In genomic region chrX:38772478-38772877, GRCm38 (mm10) we compare ENCODE assay signal across 27 mouse cellular contexts. TPM values are rescaled to one million over a fixed set of nuclear protein-coding genes. Genes with fewer than 3 reads are reported as not detected.
DNase-seq lines count a peak whose midpoint lies in the region; ATAC-seq lines count a peak whose summit lies in the region.
"Had no signal": no experiment of that assay in that cellular context is flagged by ENCODE, and none has a peak within 500 bp of the region (broad histone marks: within the 10 kb centered on the region; RNA-seq: fewer than 3 reads in every experiment).

TSS of gene 6030498E09Rik (plus strand) at chrX:38772671.

- no peaks in the 10 kb centered on the region for H3K27me3 ChIP-seq in heart, embryonic 10.5 days (ENCODE audit: insufficient read depth, poor library complexity, severe bottlenecking)
- H3K27me3 ChIP-seq: embryonic facial prominence, embryonic 12.5 days; limb, embryonic 15.5 days; midbrain, embryonic 15.5 days had no signal

- H3K4me3 ChIP-seq in heart, embryonic 10.5 days, result peak within 1 kb of the TSS; percentile 35; the same call in 1 of the 2 replicates
- H3K4me3 ChIP-seq: embryonic facial prominence, embryonic 12.5 days; limb, embryonic 15.5 days; midbrain, embryonic 15.5 days; myocyte had no signal

- H3K36me3 ChIP-seq in heart, embryonic 10.5 days, result no peaks in the 10 kb centered on the region
- H3K36me3 ChIP-seq: embryonic facial prominence, embryonic 12.5 days; limb, embryonic 15.5 days; midbrain, embryonic 15.5 days had no signal

- ATAC-seq in common myeloid progenitor, adult 5-6 weeks (replicated peaks; ENCODE audit: low read depth, poor library complexity, severe bottlenecking), result peak; percentile 96
- ATAC-seq in hematopoietic stem cell, adult 5-6 weeks (replicated peaks in 1 of 2; ENCODE audit: insufficient read depth in 1 of 2, low FRiP score in 2 of 2, low TSS enrichment in 1 of 2, low read depth in 1 of 2, poor library complexity in 2 of 2, severe bottlenecking in 2 of 2), result peak; percentile 64 to 88
- ATAC-seq: lung, postnatal 0 days; Patski had no signal

- 0 out of 2 replicates have a peak, but pooled peaks cover 4% of the 10 kb centered on the region for H3K4me1 ChIP-seq in heart, embryonic 10.5 days
- H3K4me1 ChIP-seq: embryonic facial prominence, embryonic 12.5 days; limb, embryonic 15.5 days; midbrain, embryonic 15.5 days had no signal

- peak within 1 kb of the TSS; percentile 56; the same call in 1 of the 2 replicates for H3K27ac ChIP-seq in heart, embryonic 10.5 days
- H3K27ac ChIP-seq: embryonic facial prominence, embryonic 12.5 days; limb, embryonic 15.5 days; midbrain, embryonic 15.5 days had no signal

- H3K9me3 ChIP-seq in heart, embryonic 10.5 days, result no peaks in the 10 kb centered on the region
- H3K9me3 ChIP-seq: embryonic facial prominence, embryonic 12.5 days; limb, embryonic 15.5 days; midbrain, embryonic 15.5 days had no signal

- intact Hi-C loops in gastrocnemius, postnatal 36 days (cut with DNase I), result loop anchor here (10.0 kb wide), 1 partner anchor 258 kb away; no protein-coding TSS in a partner anchor
- intact Hi-C loops in left cerebral cortex, postnatal 36 days (cut with DNase I), result no loop called here

- 30% methylated on average over 9 of the region's 9 CpGs for WGBS in heart, embryonic 10.5 days

- DNase-seq in heart, embryonic 10.5 days (ENCODE audit: low spot score), result peak; percentile 79
- DNase-seq in heart, adult 8-10 months (ENCODE audit: low spot score), result no peak
- DNase-seq in 416B (ENCODE audit: low read depth), result peak; percentile 49
- no peak for DNase-seq in gastrocnemius, postnatal 36 days
- DNase-seq in cerebellum, adult 9-10 months, result no peak
- DNase-seq in left cerebral cortex, postnatal 36 days (ENCODE audit: low spot score in 2 of 2), result no peak
- DNase-seq: adrenal gland, postnatal 25 days; cerebellum, adult 11-12 months; gastrocnemius, postnatal 25 days; kidney, adult 11 months; thymus, postnatal 36 days had no signal

RNA-seq across cellular contexts. Expression of gene 6030498E09Rik, which starts in this region (rescaled TPM):
- 3.0 and 3.6 TPM in 2 replicates for polyA plus RNA-seq in heart, embryonic 10.5 days (2016; fragmentation: Nextera tagmentation; extraction: Ambion mirVana)
- not detected for total RNA-seq in heart, adult 8-10 months (2022)
- total RNA-seq in common myeloid progenitor, adult 5-6 weeks (2017), result 1.1 and 3.2 TPM in 2 replicates
- total RNA-seq in hematopoietic stem cell, adult 5-6 weeks (2017), result 1.5 and 7.0 TPM in 2 replicates
- total RNA-seq in gastrocnemius, postnatal 36 days (2021), result not detected
- total RNA-seq in left cerebral cortex, postnatal 36 days (2021), result not detected
- total RNA-seq: adrenal gland, postnatal 25 days; gastrocnemius, postnatal 25 days; layer of hippocampus, adult 18-20 months; layer of hippocampus, postnatal 25 days; left cerebral cortex, postnatal 25 days had no signal
- polyA plus RNA-seq: C2C12; embryonic facial prominence, embryonic 12.5 days; hindbrain, embryonic 11.5 days; kidney, embryonic 16.5 days; limb, embryonic 15.5 days; lung, postnatal 0 days; midbrain, embryonic 15.5 days; myocyte; Patski; spleen, adult 2 months; stomach, embryonic 14.5 days had no signal

Comparison
In these comparisons a context has a peak if more than half of its experiments do, and no peak if none do; other contexts are left out.
1. DNase-seq: peak in heart, embryonic 10.5 days (single experiment) and 416B (single experiment); none in heart, adult 8-10 months (single experiment), gastrocnemius, postnatal 36 days (0 of 2), cerebellum, adult 9-10 months (single experiment) and left cerebral cortex, postnatal 36 days (0 of 2).